Mouse (Mus musculus): Measurements from ENCODE around the gene Cryba4.

DNA sequence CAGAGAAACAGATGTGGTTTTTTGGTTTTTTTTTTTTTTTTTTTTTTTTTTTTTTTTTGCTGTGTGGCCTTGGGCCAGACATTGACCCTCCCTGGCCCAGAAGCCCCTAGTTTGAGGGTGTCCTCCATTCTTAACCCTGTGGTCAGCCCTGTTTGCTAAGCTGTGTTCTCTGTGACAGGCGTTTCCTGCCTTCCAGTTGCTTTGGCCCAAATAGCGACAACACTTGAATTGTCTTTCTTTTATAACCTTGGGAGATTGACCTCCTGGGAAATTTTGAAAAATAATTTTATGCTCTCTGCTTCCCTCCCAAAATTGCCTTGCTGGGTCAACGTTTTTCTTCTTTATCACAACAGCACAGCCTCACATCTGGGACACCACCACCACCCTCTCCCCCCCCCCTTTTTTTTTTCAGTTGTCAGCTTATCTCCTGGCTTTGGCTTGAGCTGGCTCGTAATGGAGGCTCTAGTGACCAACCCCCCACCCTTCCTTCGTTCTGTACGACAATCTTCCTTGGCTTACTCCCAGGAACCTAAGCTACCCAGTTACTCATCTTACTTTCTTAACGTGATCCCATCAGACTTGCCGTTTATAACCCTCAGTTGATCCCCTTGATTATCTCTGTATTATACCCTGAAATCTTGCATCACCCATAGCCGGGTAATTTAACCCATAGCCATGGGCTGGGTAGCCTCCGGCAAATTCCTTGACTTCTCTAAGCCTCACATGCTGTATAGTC is 8.6 kb downstream of the Cryba4 start:
- no peak for TF ChIP-seq CTCF (IDR thresholded peaks at IDR 0.05; ENCODE audit: borderline replicate concordance, insufficient read depth, low read depth, low read length)
- TF ChIP-seq POLR2A (IDR thresholded peaks at IDR 0.05; ENCODE audit: borderline replicate concordance, insufficient read depth, low read length) = no peak
